In the genomic region with DNA sequence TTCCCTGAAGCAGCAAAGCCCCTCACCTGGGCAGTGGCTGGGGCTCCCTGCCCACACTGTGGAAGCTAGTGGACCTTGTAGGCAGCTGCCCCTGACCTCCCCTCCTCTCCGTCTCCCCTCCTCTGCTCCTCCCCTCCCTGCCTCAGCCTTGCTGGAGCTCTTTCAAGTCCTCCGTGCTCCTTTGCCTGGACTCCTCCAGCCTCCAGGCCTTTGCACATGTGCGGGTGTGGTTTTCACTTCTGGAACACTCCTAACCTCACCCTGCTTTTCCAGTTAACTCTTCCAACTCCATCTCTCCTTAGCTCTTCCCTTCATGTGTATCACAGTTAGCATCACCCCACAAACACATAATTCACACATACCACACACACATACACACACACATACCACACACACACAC, we compare ENCODE assay signal across 8 mouse cellular contexts.
DNase-seq lines count a peak whose midpoint lies in the region; ATAC-seq and TF ChIP-seq lines count a peak whose summit lies in the region.

No protein-coding gene starts in this region.

- peaks cover 53% of the 10 kb centered on the region for H3K4me1 ChIP-seq in neural tube, embryonic 11.5 days (ENCODE audit: control insufficient read depth, insufficient read depth, low read length)
- peaks cover 43% of the 10 kb centered on the region for H3K4me1 ChIP-seq in forebrain, postnatal 0 days (ENCODE audit: insufficient read depth)
- peaks cover 65% of the 10 kb centered on the region for H3K4me1 ChIP-seq in intestine, embryonic 16.5 days (ENCODE audit: control insufficient read depth, insufficient read depth, low read length)
- peaks cover 62% of the 10 kb centered on the region for H3K4me1 ChIP-seq in midbrain, embryonic 14.5 days (ENCODE audit: control insufficient read depth, insufficient read depth, low read length)

- no peak for ATAC-seq in neural tube, embryonic 11.5 days (ENCODE audit: insufficient read depth, low FRiP score, low TSS enrichment)
- no peak for ATAC-seq in forebrain, postnatal 0 days
- no peak for ATAC-seq in intestine, embryonic 16.5 days
- no peak for ATAC-seq in midbrain, embryonic 14.5 days (ENCODE audit: low FRiP score, low TSS enrichment)
- ATAC-seq in granulocyte monocyte progenitor cell, adult 5-6 weeks (replicated peaks; ENCODE audit: poor library complexity, severe bottlenecking): no peak

- DNase-seq in neural tube, embryonic 11.5 days (ENCODE audit: low spot score): no peak
- no peak for DNase-seq in neural tube, embryonic 10.5 days (ENCODE audit: extremely low spot score, low spot score)
- DNase-seq in forebrain, postnatal 0 days: no peak
- DNase-seq in midbrain, embryonic 14.5 days: peak; percentile 31
- no peak for DNase-seq in layer of hippocampus, adult 11-12 months (ENCODE audit: low spot score)
- DNase-seq in layer of hippocampus, adult 18-20 months (ENCODE audit: low spot score in 2 of 2): no peak

- no peaks in the 10 kb centered on the region for H3K9me3 ChIP-seq in neural tube, embryonic 11.5 days (ENCODE audit: control insufficient read depth, low read length)
- no peaks in the 10 kb centered on the region for H3K9me3 ChIP-seq in forebrain, postnatal 0 days (ENCODE audit: low read length)
- H3K9me3 ChIP-seq in intestine, embryonic 16.5 days (ENCODE audit: control insufficient read depth, low read length): no peaks in the 10 kb centered on the region
- no peaks in the 10 kb centered on the region for H3K9me3 ChIP-seq in midbrain, embryonic 14.5 days (ENCODE audit: control insufficient read depth, low read length)

- H3K27me3 ChIP-seq in neural tube, embryonic 11.5 days (ENCODE audit: control insufficient read depth, insufficient read depth, low read length): no peaks in the 10 kb centered on the region
- H3K27me3 ChIP-seq in forebrain, postnatal 0 days (ENCODE audit: insufficient read depth, low read length): no peaks in the 10 kb centered on the region
- no peaks in the 10 kb centered on the region for H3K27me3 ChIP-seq in intestine, embryonic 16.5 days (replicated peaks; ENCODE audit: control insufficient read depth, insufficient read depth, low read length)
- H3K27me3 ChIP-seq in midbrain, embryonic 14.5 days (ENCODE audit: control insufficient read depth, insufficient read depth, low read length): no peaks in the 10 kb centered on the region

- H3K27ac ChIP-seq in neural tube, embryonic 11.5 days (ENCODE audit: low read depth, low read length): 0 out of 2 replicates have a peak overlapping the region, but pooled peaks have one; percentile 17
- H3K27ac ChIP-seq in forebrain, postnatal 0 days (ENCODE audit: low read depth, low read length): 0 out of 2 replicates have a peak overlapping the region, but pooled peaks have one; percentile 36
- H3K27ac ChIP-seq in intestine, embryonic 16.5 days (ENCODE audit: low read length): 0 out of 2 replicates have a peak overlapping the region, but pooled peaks have one; percentile 30
- peak overlapping the region; percentile 97; the same call in 1 of the 2 replicates for H3K27ac ChIP-seq in midbrain, embryonic 14.5 days (replicated peaks; ENCODE audit: low read depth, low read length)

- TF ChIP-seq CTCF in forebrain, postnatal 0 days (IDR thresholded peaks at IDR 0.05; ENCODE audit: low read depth): no peak

- no peak overlapping the region for H3K4me2 ChIP-seq in neural tube, embryonic 11.5 days (ENCODE audit: low read depth)
- no peak overlapping the region for H3K4me2 ChIP-seq in forebrain, postnatal 0 days (ENCODE audit: low read depth)
- H3K4me2 ChIP-seq in intestine, embryonic 16.5 days (ENCODE audit: low read depth, low read length): no peak overlapping the region
- H3K4me2 ChIP-seq in midbrain, embryonic 14.5 days (ENCODE audit: low read length): no peak overlapping the region

- H3K9ac ChIP-seq in neural tube, embryonic 11.5 days (ENCODE audit: low read length): peak overlapping the region; percentile 18; the same call in 1 of the 2 replicates
- H3K9ac ChIP-seq in forebrain, postnatal 0 days: no peak overlapping the region
- peak overlapping the region; percentile 15; the same call in 1 of the 2 replicates for H3K9ac ChIP-seq in intestine, embryonic 16.5 days (ENCODE audit: low read depth, low read length)
- H3K9ac ChIP-seq in midbrain, embryonic 14.5 days (replicated peaks; ENCODE audit: low read length): no peak overlapping the region

- H3K36me3 ChIP-seq in neural tube, embryonic 11.5 days (ENCODE audit: control insufficient read depth, insufficient read depth, low read length): no peaks in the 10 kb centered on the region
- no peaks in the 10 kb centered on the region for H3K36me3 ChIP-seq in forebrain, postnatal 0 days (ENCODE audit: insufficient read depth)
- no peaks in the 10 kb centered on the region for H3K36me3 ChIP-seq in intestine, embryonic 16.5 days (ENCODE audit: control insufficient read depth, insufficient read depth, low read length)
- no peaks in the 10 kb centered on the region for H3K36me3 ChIP-seq in midbrain, embryonic 14.5 days (ENCODE audit: control insufficient read depth, insufficient read depth, low read length)

- WGBS in neural tube, embryonic 11.5 days: 15% methylated on average over 3 of the region's 3 CpGs
- WGBS in forebrain, postnatal 0 days: 9% methylated on average over 3 of the region's 3 CpGs
- WGBS in intestine, embryonic 16.5 days: 13% methylated on average over 3 of the region's 3 CpGs
- 8% methylated on average over 3 of the region's 3 CpGs for WGBS in midbrain, embryonic 14.5 days

- no peak overlapping the region for H3K4me3 ChIP-seq in neural tube, embryonic 11.5 days (ENCODE audit: low read depth, low read length)
- H3K4me3 ChIP-seq in forebrain, postnatal 0 days (ENCODE audit: low read depth, low read length): no peak overlapping the region
- H3K4me3 ChIP-seq in intestine, embryonic 16.5 days (ENCODE audit: low read length): no peak overlapping the region
- H3K4me3 ChIP-seq in midbrain, embryonic 14.5 days (replicated peaks; ENCODE audit: low read depth, low read length): no peak overlapping the region

Comparison
In these comparisons a context has a peak if more than half of its experiments do, and no peak if none do; other contexts are left out.
1. H3K27ac ChIP-seq: peak in every context shown above with its lines; median percentile 97 in midbrain, embryonic 14.5 days; 36 in forebrain, postnatal 0 days; 30 in intestine, embryonic 16.5 days; 17 in neural tube, embryonic 11.5 days.
2. H3K9ac ChIP-seq: peak in neural tube, embryonic 11.5 days (single experiment) and intestine, embryonic 16.5 days (single experiment); none in forebrain, postnatal 0 days (single experiment) and midbrain, embryonic 14.5 days (single experiment).